Mouse (Mus musculus): ENCODE measurements around the gene Eif4g3.
A peak's percentile ranks its signal among the peaks of the same experiment; 100 is the strongest.

The Eif4g3 gene

GRCm38 (mm10) chr4:138061161-138061560 lies 68.3 kb downstream of the Eif4g3 start:
- no peak for DNase-seq (ENCODE audit: low spot score)

DNA sequence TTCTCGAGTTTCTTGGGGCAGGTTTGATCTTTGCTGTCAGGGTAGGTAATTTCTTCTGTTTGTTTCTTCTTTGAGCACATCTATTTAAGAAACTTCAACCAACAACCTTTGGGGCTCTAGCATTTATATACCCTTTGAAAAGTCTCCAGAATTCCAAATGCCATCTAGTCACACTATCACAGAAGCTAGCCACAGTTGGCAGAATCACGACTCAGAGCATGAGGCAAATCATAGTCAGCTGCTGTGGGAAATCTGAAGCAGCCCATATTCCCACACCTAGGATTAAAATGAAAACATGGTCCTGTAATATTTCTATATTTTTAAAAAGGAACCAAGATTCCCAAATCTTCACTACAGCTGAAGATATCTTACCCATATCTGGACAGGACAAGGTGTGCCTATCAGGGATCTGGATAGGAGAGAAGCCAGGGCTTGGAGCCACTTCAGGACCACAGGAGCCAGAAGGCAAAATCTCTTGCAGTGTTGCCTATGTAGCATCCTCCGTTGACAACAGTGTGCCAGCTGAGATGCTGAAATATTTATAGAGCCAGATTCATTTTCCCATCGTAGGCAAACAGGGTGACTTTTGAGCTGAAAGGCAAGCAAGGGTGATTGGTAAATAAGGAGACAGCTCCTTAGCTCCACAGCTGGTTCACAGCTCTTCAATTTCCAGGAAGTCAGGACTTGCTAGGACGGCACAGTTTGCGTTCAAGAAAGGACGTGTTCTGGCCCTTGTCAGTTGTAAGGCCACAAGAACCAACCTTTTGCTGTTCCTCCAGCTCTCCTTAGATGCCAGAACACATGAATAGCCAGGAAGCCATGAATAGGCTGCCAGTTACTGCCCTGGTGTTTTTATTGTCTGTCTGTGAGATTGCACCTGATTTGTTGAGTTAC lies 70.8 kb downstream of the Eif4g3 start:
- no peak for DNase-seq (ENCODE audit: low spot score)

GRCm38 (mm10) chr4:138064882-138065592 lies 72.2 kb downstream of the Eif4g3 start:
- DNase-seq (ENCODE audit: low spot score), result no peak

- DNase-seq (ENCODE audit: low spot score), result no peak
These were observed 72.9 kb downstream of the Eif4g3 start for GRCm38 (mm10) chr4:138065593-138066169.

DNA sequence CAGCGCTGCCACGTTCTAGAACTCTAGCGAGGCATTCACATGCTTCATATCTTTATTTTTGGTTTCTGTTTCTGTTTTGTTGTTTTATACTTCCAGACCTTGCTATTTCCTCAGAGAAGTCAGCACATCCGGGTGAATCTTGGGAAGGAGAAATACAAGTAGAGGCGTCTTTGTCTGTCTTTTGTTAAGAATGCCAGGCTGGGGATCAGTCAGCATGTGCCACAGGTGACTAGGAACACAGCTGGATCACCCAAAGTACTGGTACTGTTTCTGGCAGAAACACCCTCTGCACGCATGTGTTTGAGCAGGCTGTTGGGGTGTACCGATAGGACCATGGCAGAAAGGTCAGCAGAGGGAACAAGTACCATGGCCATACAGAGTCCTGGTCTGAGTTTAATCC lies 73.6 kb downstream of the Eif4g3 start:
- DNase-seq (ENCODE audit: low spot score), result no peak

GRCm38 (mm10) chr4:138067858-138068257 lies 75.0 kb downstream of the Eif4g3 start:
- no peak for DNase-seq (ENCODE audit: low spot score)

- DNase-seq (ENCODE audit: low spot score), result no peak
These were observed 75.8 kb downstream of the Eif4g3 start for GRCm38 (mm10) chr4:138068598-138068997.

DNA sequence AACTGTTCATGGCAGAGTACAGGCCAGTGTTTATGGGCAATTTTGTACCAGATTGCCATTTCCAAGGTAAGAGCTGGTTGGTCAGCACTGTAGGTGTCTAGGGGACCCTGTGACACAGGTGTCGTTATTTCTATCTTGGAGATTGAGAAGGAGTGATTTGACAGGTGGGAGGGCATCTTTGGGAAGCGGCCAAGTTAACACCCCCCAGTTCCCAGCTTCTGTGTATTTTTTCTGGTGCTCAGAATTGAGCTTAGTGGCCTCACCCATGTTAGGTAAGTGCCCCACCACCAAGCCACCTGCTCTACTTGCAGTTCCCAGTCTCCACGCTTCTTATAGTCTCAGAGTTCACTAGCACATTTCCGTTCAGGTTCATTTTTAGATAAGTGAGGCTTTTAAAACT lies 76.5 kb downstream of the Eif4g3 start:
- no peak for DNase-seq (ENCODE audit: low spot score)

- DNase-seq (ENCODE audit: low spot score), result no peak
These were observed 78.7 kb downstream of the Eif4g3 start for GRCm38 (mm10) chr4:138071497-138071896.

- DNase-seq (ENCODE audit: low spot score), result no peak
These were observed 80.3 kb downstream of the Eif4g3 start for GRCm38 (mm10) chr4:138073086-138073485.

GRCm38 (mm10) chr4:138073531-138073930 lies 80.7 kb downstream of the Eif4g3 start:
- DNase-seq (ENCODE audit: low spot score), result no peak

GRCm38 (mm10) chr4:138074896-138075584 lies 82.2 kb downstream of the Eif4g3 start:
- DNase-seq (ENCODE audit: low spot score), result no peak

DNA sequence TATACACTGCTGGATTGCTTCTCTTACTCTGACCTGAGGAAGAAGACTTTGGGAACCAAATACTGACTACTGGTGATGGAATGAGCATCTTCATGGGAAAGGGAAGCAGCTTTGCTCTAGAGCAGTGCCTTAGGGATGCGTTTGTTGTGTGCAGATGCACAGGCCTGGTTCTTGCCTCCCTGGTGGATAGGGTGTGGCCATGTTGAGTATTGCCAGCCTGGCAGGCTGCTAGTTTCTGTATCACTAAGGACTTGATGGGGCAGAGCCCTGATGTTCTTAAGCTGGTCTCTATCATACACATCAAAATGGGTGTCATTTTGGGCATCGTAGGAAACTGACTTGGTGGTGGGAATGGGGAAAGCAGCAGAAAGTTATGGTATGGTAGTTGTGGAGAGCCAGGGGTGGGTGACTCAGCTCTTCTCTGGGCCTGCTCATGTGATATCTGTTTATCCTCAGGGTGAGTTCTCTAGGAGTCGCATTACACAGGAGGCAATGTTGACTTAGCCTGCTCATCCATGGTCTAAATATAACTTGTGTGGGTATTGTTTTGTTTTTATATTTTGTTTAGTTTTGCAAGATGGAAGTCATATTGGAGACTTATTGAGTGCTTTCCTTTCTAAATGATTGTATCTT lies 85.0 kb downstream of the Eif4g3 start:
- DNase-seq (ENCODE audit: low spot score), result peak; percentile 19

DNA sequence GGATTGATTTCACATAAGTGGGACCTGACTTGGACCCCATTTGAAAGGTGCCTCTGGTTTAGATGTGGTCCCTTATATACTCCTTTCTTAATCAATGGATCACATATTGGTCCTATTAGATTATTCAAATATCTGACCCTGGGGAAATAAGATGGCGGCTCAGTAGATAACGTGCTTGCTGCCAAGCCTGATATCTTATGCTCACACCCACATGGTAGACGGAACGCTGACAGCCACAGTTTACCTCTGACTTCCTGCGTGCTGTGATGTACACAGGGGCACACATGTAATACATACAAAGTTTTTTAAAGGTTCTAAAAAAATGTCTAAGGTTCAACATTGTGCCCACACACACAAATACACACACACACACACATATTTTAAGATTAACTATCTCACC lies 86.4 kb downstream of the Eif4g3 start:
- DNase-seq (ENCODE audit: low spot score), result peak; percentile 20

DNA sequence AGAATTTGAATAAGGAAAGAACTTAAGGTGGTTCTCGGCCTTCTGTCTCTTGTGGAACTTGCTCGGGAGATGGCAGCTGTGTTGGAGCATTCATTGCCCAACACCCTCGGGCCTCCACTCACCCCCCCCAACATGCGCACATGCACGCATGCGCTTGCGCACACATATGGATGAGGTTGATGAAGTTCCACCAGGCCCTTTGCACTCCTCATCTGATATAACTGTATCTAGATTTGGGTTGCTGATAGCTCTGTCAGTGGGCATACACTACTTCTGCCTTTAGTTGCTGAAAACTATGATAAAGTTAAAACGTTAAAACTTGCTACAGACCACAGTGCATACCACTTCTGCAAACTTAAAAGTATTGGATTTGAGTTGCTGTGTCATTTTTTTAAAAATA lies 89.6 kb downstream of the Eif4g3 start:
- DNase-seq (ENCODE audit: low spot score), result no peak

- DNase-seq (ENCODE audit: low spot score), result no peak
These were observed 91.3 kb downstream of the Eif4g3 start for GRCm38 (mm10) chr4:138084103-138084502.

- no peak for DNase-seq (ENCODE audit: low spot score)
These were observed 92.2 kb downstream of the Eif4g3 start for GRCm38 (mm10) chr4:138084851-138085573.

DNA sequence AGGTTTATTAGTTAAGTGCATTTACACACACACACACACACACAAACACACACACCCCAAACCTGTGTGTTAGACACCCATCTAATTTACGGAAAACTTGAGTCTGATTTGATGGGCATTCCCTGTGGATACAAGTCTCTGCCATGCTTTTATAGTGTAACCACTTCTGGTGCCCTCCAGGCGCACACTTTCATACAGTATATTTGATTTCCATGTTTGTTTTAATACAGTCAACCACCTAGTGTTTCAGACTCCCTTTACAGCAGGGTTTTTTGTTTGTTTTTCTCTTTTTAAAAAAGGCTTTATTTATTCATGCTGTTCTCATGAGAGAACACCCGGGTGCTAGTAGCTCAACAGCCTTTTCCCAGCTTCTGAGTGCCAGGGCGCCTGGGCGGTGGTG lies 94.1 kb downstream of the Eif4g3 start:
- DNase-seq (ENCODE audit: low spot score), result no peak

- DNase-seq (ENCODE audit: low spot score), result no peak
These were observed 96.7 kb downstream of the Eif4g3 start for GRCm38 (mm10) chr4:138089512-138089911.

GRCm38 (mm10) chr4:138091562-138092194 lies 98.9 kb downstream of the Eif4g3 start:
- DNase-seq (ENCODE audit: low spot score), result no peak

DNA sequence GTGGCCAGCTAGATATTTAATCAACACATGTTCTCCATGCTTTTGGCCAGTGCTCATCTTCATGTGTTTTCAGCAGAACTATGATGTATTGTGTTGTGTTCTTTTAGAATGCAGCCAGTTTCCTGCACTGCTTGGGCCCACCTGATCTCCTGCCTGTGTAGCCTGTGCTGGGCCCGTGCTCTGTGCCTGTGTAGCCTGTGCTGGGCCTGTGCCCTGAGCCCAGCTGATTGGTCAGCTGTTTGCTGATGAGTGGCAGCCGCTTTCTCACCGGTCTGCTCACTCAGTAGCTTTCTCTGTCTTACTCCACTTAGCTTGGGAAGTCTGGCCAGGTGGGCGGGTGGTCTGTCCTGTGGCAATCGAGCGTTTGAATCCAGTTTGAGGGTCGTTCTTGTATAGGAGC lies 107.6 kb downstream of the Eif4g3 start:
- no peak for DNase-seq (ENCODE audit: low spot score)
